Mouse (Mus musculus) liver, adult 2 months (tissue): ENCODE measurements around the gene Scmh1. TPM values are rescaled to one million over a fixed set of nuclear protein-coding genes. Genes with fewer than 3 reads are reported as not detected.

Source experiments
- DNase-seq: peaks from one replicate; pipeline ENCODE4 v3.0.0-alpha.2; 2011; ENCODE audit warnings: low read depth, low spot score; ENCODE audit errors: extremely low read depth
- H3K27ac ChIP-seq: fragments of 200-500 bp; replicated peaks from 2 replicates; pipeline ENCODE4 v1.5.1; 2012; ENCODE audit warnings: low read depth, mild to moderate bottlenecking, control low read depth, inconsistent platforms, low read length; ENCODE audit not compliant: insufficient read depth
- H3K27me3 ChIP-seq: fragments of 200-500 bp; 2 replicates; pipeline ENCODE4 v1.6.1; 2012; ENCODE audit warnings: mild to moderate bottlenecking, moderate library complexity, low read length, inconsistent platforms; ENCODE audit not compliant: control insufficient read depth, insufficient read depth
- H3K36me3 ChIP-seq: fragments of 200-500 bp; 2 replicates; pipeline ENCODE4 v1.6.1; 2012; ENCODE audit warnings: low read length, inconsistent platforms; ENCODE audit not compliant: control insufficient read depth, insufficient read depth
- H3K4me1 ChIP-seq: fragments of 200-500 bp; 2 replicates; pipeline ENCODE4 v1.6.1; 2011; ENCODE audit warnings: low read length; ENCODE audit not compliant: control insufficient read depth, insufficient read depth
- H3K4me3 ChIP-seq: fragments of 200-500 bp; 2 replicates; pipeline ENCODE4 v1.5.1; 2011; ENCODE audit warnings: low read depth, mild to moderate bottlenecking, control low read depth, low read length, moderate library complexity; ENCODE audit not compliant: insufficient read depth
- H3K79me2 ChIP-seq: fragments of 200-500 bp; 2 replicates; pipeline ENCODE4 v1.6.1; 2012; ENCODE audit warnings: inconsistent platforms, mild to moderate bottlenecking, low read length, moderate library complexity; ENCODE audit not compliant: control insufficient read depth, insufficient read depth
- H3K9ac ChIP-seq: fragments of 200-500 bp; 2 replicates; pipeline ENCODE4 v1.6.1; 2012; ENCODE audit warnings: low read depth, mild to moderate bottlenecking, control low read depth, inconsistent platforms, low read length
- CTCF ChIP-seq: fragments of 200-500 bp; IDR thresholded peaks from 2 replicates; pipeline ENCODE4 v1.5.1; 2011; ENCODE audit warnings: low read depth, low read length, control low read depth
- POLR2A ChIP-seq: fragments of 200-500 bp; IDR thresholded peaks from 2 replicates; pipeline ENCODE4 v1.6.1; 2011; ENCODE audit warnings: low read length, control low read depth; ENCODE audit not compliant: insufficient read depth; ENCODE audit errors: extremely low read depth
- WGBS: fragments of 180-500 bp; shearing (Covaris S2); methylation state at CpG from one replicate; pipeline ENCODE4 v1.1.7; 2018; 5-methylcytosine and 5-hydroxymethylcytosine counted together
- polyA plus RNA-seq: library from polyadenylated mRNA; depleted of rRNA; stranded (reverse); fragments of >200 nt; gene quantifications from 2 replicates; pipeline ENCODE4 v1.2.3, GENCODE M21; 2012
- total RNA-seq: library from RNA; depleted of rRNA; stranded (reverse); fragments of >200 nt; gene quantifications from 2 replicates; pipeline ENCODE4 v1.2.3, GENCODE M21; 2014

The Scmh1 gene
- total and polyA plus RNA-seq, 2 experiments, result 7.0 to 8.1 TPM

DNA sequence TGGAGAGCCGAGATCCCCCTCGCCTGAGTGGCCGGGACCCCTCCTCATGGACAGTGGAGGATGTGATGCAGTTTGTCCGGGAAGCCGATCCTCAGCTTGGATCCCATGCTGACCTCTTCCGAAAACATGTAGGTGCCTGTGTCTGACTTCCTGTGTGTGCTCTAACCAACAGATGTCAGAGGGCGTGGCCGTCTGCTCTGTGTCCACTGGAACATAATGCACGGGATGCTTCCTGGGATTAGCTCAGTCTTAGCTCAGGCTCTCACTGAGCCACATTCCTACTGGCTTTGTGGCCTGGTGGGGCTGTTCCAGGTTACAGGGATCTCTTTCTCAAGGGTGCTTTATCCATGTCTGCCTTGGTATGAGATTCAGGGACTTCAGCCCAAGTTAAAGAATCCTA, 123.1 kb downstream of the Scmh1 start:
- no peaks in the 10 kb centered on the region for H3K27me3 ChIP-seq
- H3K27ac ChIP-seq, result no peak overlapping the region
- WGBS, result 92% methylated on average over 9 of the region's 9 CpGs
- H3K36me3 ChIP-seq, result peaks cover 15% of the 10 kb centered on the region
- no peaks in the 10 kb centered on the region for H3K79me2 ChIP-seq
- no peak overlapping the region for H3K9ac ChIP-seq
- no peak for DNase-seq
- TF ChIP-seq CTCF (no peak), POLR2A (no peak)
- H3K4me3 ChIP-seq, result no peak overlapping the region
- no peaks in the 10 kb centered on the region for H3K4me1 ChIP-seq

DNA sequence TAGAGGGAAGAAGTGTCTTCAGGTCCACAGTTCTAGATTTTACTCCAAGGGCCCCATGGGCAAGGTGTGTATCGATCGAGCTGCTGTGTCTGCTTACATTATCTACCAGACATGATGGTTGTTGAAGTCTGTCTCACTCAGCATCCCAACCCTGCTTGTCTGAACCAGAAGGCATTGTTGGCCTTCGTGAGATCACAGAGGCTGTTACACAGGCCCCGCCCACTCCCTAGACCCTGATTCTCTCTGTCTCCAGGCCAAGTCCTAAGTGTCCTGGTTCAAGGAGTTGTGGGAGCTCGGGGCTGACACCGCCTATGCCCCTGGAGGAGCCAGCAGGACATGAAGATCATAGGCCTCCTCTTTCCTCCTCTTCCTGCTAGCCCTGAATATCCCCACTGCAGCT, 126.9 kb downstream of the Scmh1 start, which contains the start of gene Slfnl1:
Gene Slfnl1 (plus strand): TSS at position 246 of the 400 bp plus-strand sequence.
- Histone ChIP-seq H3K27ac (no peak within 1 kb of the TSS), H3K4me3 (no peak within 1 kb of the TSS), H3K4me1 (no peaks in the 10 kb centered on the region), H3K27me3 (no peaks in the 10 kb centered on the region), H3K9ac (no peak within 1 kb of the TSS), H3K79me2 (no peaks in the 10 kb centered on the region), H3K36me3 (peaks cover 2% of the 10 kb centered on the region; the same call in 1 of the 2 replicates)
- 94% methylated on average over 6 of the region's 6 CpGs for WGBS
- TF ChIP-seq POLR2A (no peak), CTCF (no peak)
- DNase-seq, result no peak

DNA sequence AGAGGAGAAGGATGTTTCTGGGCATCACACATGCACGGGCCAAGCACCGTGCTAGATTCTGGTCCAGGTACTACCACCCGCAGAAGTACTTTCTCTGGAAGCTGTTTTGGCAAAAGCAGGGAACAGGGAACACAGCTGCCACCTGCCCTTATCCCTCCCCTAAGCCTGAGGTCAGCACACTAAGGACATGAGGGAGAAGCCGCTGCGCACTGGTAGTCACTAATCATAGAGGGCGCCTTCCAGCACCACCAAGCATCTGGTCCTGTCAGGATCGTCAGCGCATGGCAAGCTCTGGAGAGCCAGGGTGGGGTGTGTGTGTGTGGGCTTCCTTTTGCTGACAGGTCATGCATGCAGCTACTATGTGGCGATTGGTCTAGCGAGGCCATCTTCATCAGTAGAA, 133.6 kb downstream of the Scmh1 start:
- Histone ChIP-seq H3K36me3 (peaks cover 15% of the 10 kb centered on the region), H3K9ac (no peak overlapping the region), H3K27ac (no peak overlapping the region), H3K4me1 (no peaks in the 10 kb centered on the region), H3K4me3 (no peak overlapping the region), H3K79me2 (no peaks in the 10 kb centered on the region), H3K27me3 (no peaks in the 10 kb centered on the region)
- no peak for DNase-seq
- TF ChIP-seq POLR2A (no peak), CTCF (no peak)
- WGBS, result 99% methylated on average over 10 of the region's 10 CpGs

DNA sequence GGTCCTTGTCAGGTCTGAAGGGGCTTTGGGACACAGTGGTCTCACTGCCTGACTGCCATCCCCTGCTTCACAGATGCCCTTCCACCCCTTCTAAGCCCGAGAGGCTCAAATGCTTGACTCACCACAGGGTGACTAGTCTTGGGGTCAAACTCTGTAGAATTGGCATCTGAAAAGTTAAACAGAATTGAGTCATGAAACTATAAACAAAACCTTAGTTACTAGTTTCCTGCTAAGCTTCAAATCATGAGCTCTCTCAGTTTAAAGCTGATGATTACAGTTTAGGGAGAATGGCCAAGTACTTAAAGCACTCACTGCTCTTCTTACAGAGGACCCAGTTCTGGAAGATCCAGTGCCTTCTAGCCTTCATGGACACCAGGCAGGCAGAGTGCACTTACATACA, 139.8 kb downstream of the Scmh1 start:
- H3K4me1 ChIP-seq, result no peaks in the 10 kb centered on the region
- peaks cover 36% of the 10 kb centered on the region for H3K36me3 ChIP-seq
- H3K27me3 ChIP-seq, result no peaks in the 10 kb centered on the region
- H3K9ac ChIP-seq, result no peak overlapping the region
- WGBS, result 81% methylated on average over 1 of the region's 1 CpGs
- no peak overlapping the region for H3K27ac ChIP-seq
- no peak for DNase-seq
- TF ChIP-seq POLR2A (no peak), CTCF (no peak)
- H3K4me3 ChIP-seq, result no peak overlapping the region
- H3K79me2 ChIP-seq, result no peaks in the 10 kb centered on the region

DNA sequence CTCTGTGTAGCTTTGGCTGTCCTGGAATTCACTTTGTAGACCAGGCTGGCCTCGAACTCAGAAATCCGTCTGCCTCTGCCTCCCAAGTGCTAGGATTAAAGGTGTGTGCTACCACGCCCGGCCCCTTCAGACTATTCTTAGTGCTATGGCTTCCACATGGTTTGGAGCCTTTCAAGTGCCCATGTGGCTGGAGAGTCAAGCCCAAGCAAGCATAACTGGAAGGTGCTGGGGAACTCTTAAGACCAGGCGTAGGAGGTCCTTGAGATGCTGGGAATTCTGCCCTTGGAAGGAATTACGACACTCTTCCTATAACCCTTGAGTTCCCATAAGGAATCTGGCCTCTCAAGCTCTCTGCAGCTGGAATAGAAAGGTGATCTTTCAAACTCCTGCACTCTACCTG, 151.5 kb downstream of the Scmh1 start:
- H3K79me2 ChIP-seq, result no peaks in the 10 kb centered on the region
- TF ChIP-seq CTCF, result no peak
- H3K4me3 ChIP-seq, result no peak overlapping the region
- H3K27ac ChIP-seq, result no peak overlapping the region
- no peak for DNase-seq
- H3K36me3 ChIP-seq, result peaks cover 40% of the 10 kb centered on the region
- no peaks in the 10 kb centered on the region for H3K4me1 ChIP-seq
- H3K9ac ChIP-seq, result no peak overlapping the region
- 95% methylated on average over 6 of the region's 6 CpGs for WGBS
- no peaks in the 10 kb centered on the region for H3K27me3 ChIP-seq

DNA sequence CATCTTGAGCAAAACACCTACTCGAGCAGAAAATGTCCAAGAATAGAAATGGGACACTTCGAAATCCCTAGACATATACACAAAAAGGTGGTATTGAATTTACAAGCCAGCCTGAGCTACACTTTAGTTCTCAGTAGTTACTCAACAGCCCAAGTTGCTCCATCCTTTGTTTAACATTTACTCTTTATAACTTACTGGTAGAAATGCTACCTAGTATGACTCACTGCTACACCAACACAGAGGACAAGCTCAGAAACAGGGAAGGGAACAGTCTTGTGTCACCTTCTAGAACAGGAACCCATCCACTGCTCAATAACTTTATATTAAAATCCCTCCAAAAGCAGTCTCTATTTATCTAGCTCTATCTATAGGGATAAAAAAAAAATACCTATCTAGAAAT, 160.6 kb downstream of the Scmh1 start:
- H3K4me3 ChIP-seq, result no peak overlapping the region
- TF ChIP-seq POLR2A (no peak), CTCF (no peak)
- peaks cover 4% of the 10 kb centered on the region for H3K36me3 ChIP-seq
- H3K27ac ChIP-seq, result no peak overlapping the region
- H3K9ac ChIP-seq, result no peak overlapping the region
- no peaks in the 10 kb centered on the region for H3K79me2 ChIP-seq
- no peak for DNase-seq
- H3K27me3 ChIP-seq, result no peaks in the 10 kb centered on the region
- 33% methylated on average over 2 of the region's 2 CpGs for WGBS
- H3K4me1 ChIP-seq, result peaks cover 7% of the 10 kb centered on the region
